Mouse (Mus musculus) limb, embryonic 11.5 days (tissue): ENCODE data around the gene Ifi27l2a. TPM values are rescaled to one million over a fixed set of nuclear protein-coding genes. Genes with fewer than 3 reads are reported as not detected.

Source experiments
- ATAC-seq: fragments of 200-750 bp; cut with Nextera tagmentation; 2 replicates; pipeline ENCODE4 v1.8.0; 2017; ENCODE audit warnings: low read depth; ENCODE audit not compliant: insufficient number of reproducible peaks, low FRiP score, low TSS enrichment
- DNase-seq: peaks from one replicate; pipeline ENCODE4 v3.0.0-alpha.2; 2015; ENCODE audit warnings: low spot score
- H3K27ac ChIP-seq: fragments of 300-500 bp; sonication (generic); replicated peaks from 2 replicates; pipeline ENCODE4 v1.5.1; 2014; ENCODE audit warnings: low read depth, mild to moderate bottlenecking, low read length
- H3K27me3 ChIP-seq: fragments of 300-500 bp; sonication (generic); 2 replicates; pipeline ENCODE4 v1.6.1; 2014; ENCODE audit warnings: mild to moderate bottlenecking, low read length, mixed read lengths; ENCODE audit not compliant: control insufficient read depth, insufficient read depth
- H3K36me3 ChIP-seq: fragments of 300-500 bp; sonication (generic); 2 replicates; pipeline ENCODE4 v1.6.1; 2014; ENCODE audit warnings: mild to moderate bottlenecking, low read length, moderate library complexity, mixed read lengths; ENCODE audit not compliant: control insufficient read depth, insufficient read depth
- H3K4me1 ChIP-seq: fragments of 300-500 bp; sonication (generic); 2 replicates; pipeline ENCODE4 v1.6.1; 2014; ENCODE audit warnings: low read length, mixed read lengths; ENCODE audit not compliant: control insufficient read depth, insufficient read depth
- H3K4me2 ChIP-seq: fragments of 300-500 bp; sonication (generic); 2 replicates; pipeline ENCODE4 v1.6.1; 2014; ENCODE audit warnings: low read depth, mild to moderate bottlenecking, moderate library complexity; ENCODE audit not compliant: severe bottlenecking
- H3K4me3 ChIP-seq: fragments of 300-500 bp; sonication (generic); 2 replicates; pipeline ENCODE4 v1.5.1; 2014; ENCODE audit warnings: low read depth, low read length
- H3K9ac ChIP-seq: fragments of 300-500 bp; sonication (generic); 2 replicates; pipeline ENCODE4 v1.6.1; 2014; ENCODE audit warnings: mild to moderate bottlenecking, low read length
- H3K9me3 ChIP-seq: fragments of 300-500 bp; sonication (generic); 2 replicates; pipeline ENCODE4 v1.6.1; 2016; ENCODE audit warnings: low read length; ENCODE audit not compliant: control insufficient read depth
- WGBS: fragments of 180-500 bp; shearing (Covaris S2); extraction: QIAGEN DNeasy Blood & Tissue Kit; methylation state at CpG from one replicate; pipeline ENCODE4 v1.1.7; 2014; 5-methylcytosine and 5-hydroxymethylcytosine counted together
- polyA plus RNA-seq: library from polyadenylated mRNA; unstranded; fragments of >200 nt; fragmentation: Nextera tagmentation; extraction: Ambion mirVana; gene quantifications from 2 replicates; pipeline ENCODE4 v1.2.1, GENCODE M21; 2014

Ifi27l2a gene
- polyA plus RNA-seq, 1 experiment from 2014 or later = 0.37 TPM

GRCm38 (mm10) chr12:103408144-103408543 is 35.3 kb downstream of the Ifi27l2a start:
- no peak for ATAC-seq
- no peak overlapping the region for H3K4me3 ChIP-seq
- no peaks in the 10 kb centered on the region for H3K27me3 ChIP-seq
- no peak overlapping the region for H3K27ac ChIP-seq
- H3K4me2 ChIP-seq = no peak overlapping the region
- 89% methylated on average over 10 of the region's 10 CpGs for WGBS
- no peaks in the 10 kb centered on the region for H3K4me1 ChIP-seq
- H3K36me3 ChIP-seq = peaks cover 9% of the 10 kb centered on the region; the same call in 1 of the 2 replicates
- DNase-seq = no peak
- H3K9me3 ChIP-seq = no peaks in the 10 kb centered on the region
- H3K9ac ChIP-seq = no peak overlapping the region

DNA sequence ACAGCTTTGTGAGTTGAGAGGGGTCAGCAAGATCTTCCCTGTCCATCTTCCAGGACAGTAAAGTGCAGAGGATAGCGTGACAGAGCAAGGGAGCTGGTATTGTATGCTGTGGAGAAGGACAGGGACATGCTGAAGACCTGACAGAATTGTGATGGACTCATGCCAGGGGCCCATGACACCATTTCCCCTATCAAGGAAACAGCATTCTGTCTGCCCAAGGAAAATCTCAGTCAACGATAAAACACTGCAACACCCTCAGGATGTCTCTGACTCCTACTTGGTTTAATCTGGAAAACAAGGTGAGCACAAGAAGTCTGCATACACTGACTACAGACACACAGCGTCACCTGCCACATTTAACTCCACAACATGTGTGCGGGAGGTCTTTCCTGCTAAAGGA is 35.8 kb downstream of the Ifi27l2a start, which contains the start of gene 9330161L09Rik:
Gene 9330161L09Rik (minus strand): TSS at position 101 of the 400 bp plus-strand sequence.
- Histone ChIP-seq H3K27me3 (no peaks in the 10 kb centered on the region), H3K4me3 (no peak within 1 kb of the TSS), H3K4me1 (no peaks in the 10 kb centered on the region), H3K27ac (no peak within 1 kb of the TSS), H3K36me3 (peaks cover 10% of the 10 kb centered on the region; the same call in 1 of the 2 replicates), H3K9ac (no peak within 1 kb of the TSS), H3K9me3 (no peaks in the 10 kb centered on the region), H3K4me2 (no peak within 1 kb of the TSS)
- WGBS = 96% methylated on average over 4 of the region's 4 CpGs
- ATAC-seq (no peak), DNase-seq (no peak)

GRCm38 (mm10) chr12:103404131-103404530 is 39.3 kb downstream of the Ifi27l2a start:
- Histone ChIP-seq H3K9me3 (no peaks in the 10 kb centered on the region), H3K4me3 (no peak overlapping the region), H3K27me3 (no peaks in the 10 kb centered on the region), H3K4me2 (no peak overlapping the region), H3K36me3 (peaks cover 8% of the 10 kb centered on the region; the same call in 1 of the 2 replicates), H3K27ac (no peak overlapping the region), H3K9ac (no peak overlapping the region), H3K4me1 (no peaks in the 10 kb centered on the region)
- ATAC-seq (no peak), DNase-seq (no peak)
- 88% methylated on average over 18 of the region's 18 CpGs for WGBS

DNA sequence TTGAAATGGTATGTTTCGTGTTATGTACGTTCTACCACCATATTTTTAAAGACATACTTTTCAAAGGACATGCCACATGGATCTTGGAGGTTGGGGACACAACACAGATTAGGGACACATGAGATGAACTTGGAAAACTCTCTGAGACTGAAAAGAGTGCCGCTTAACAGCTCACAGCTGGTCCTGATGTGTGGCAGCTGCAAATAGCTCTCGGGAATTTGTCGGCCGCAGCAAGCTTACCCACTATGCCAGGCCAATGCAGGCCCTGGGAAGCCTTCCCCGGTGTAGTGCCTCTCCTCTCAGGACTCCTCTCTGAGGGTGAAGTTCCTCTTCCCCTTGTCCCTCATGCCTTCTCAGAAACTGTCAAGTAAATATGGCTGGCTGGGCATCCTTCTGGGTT is 46.7 kb downstream of the Ifi27l2a start:
- H3K9me3 ChIP-seq = no peaks in the 10 kb centered on the region
- no peaks in the 10 kb centered on the region for H3K27me3 ChIP-seq
- WGBS = 76% methylated on average over 7 of the region's 7 CpGs
- ATAC-seq (no peak), DNase-seq (no peak)
- no peak overlapping the region for H3K4me3 ChIP-seq
- H3K27ac ChIP-seq = no peak overlapping the region
- H3K4me2 ChIP-seq = no peak overlapping the region
- no peaks in the 10 kb centered on the region; the same call in 1 of the 2 replicates for H3K36me3 ChIP-seq
- no peak overlapping the region for H3K9ac ChIP-seq
- no peaks in the 10 kb centered on the region for H3K4me1 ChIP-seq

DNA sequence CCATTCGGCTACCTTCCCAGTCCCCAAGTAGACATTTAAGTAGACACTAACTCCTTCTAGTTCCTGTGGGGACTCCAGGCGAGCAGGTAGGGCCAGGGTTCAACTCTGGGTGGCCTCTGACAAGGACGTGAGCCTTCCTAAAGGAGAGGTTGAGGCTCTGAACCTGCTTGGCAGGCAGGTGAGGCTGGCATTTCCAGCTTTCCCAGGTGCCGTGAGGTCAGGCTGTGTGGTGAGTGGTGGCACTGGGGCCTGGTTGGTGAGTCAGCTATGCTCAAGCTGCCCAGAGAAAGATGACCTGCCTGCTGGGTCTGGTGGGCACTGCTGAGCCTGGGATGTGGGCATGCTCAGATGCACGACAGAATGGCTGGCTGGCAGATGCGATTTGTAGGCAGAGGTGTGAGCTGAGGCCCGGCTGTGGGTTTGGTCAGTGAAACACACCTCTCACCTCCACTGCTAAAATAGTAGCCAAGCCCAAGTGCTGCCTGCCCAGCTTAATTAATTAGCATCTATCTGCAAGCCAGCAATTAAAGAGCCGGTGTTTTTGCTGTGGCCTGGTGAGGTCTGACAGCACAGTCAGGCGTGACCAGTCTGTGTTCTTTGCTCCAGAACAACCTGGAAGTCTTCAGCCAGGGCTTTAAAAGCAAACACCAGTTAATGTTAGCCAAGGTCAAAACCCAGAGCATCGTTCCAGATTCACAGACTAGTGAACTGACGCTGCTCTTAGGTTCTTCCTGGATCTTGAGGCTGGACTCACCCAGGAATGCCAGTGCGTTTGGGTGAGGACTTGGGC is 47.8 kb downstream of the Ifi27l2a start:
- Histone ChIP-seq H3K4me1 (no peaks in the 10 kb centered on the region), H3K9ac (no peak overlapping the region), H3K36me3 (no peaks in the 10 kb centered on the region; the same call in 1 of the 2 replicates), H3K4me2 (no peak overlapping the region), H3K4me3 (no peak overlapping the region), H3K9me3 (no peaks in the 10 kb centered on the region), H3K27ac (no peak overlapping the region), H3K27me3 (no peaks in the 10 kb centered on the region)
- DNase-seq = no peak
- WGBS = 71% methylated on average over 12 of the region's 12 CpGs
- no peak for ATAC-seq

DNA sequence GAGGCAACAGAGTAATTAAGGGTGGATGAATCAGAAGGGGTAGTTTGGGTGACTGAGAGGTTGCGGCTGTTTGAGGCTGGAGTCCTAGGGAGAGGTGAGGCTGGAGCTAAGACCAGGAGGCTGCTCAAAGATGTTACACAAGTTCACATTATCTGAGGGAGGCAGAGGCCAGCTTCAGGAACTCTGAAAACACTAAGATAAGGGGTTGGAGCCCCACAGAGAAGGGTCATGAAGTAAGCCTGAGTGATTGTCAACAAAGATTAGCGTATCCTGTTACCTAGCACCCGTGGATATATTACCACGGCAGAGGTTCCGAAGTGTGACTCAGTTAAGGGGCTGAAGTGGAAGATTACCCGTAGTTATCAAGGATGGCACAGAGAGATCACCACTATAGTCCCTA is 50.0 kb downstream of the Ifi27l2a start:
- H3K27ac ChIP-seq = no peak overlapping the region
- WGBS = 47% methylated on average over 6 of the region's 6 CpGs
- ATAC-seq = no peak

More for the DNA sequence above, 50.0 kb downstream of the Ifi27l2a start:
- H3K9ac ChIP-seq = no peak overlapping the region
- H3K4me1 ChIP-seq = no peaks in the 10 kb centered on the region
- DNase-seq = no peak
- H3K4me3 ChIP-seq = no peak overlapping the region
- H3K9me3 ChIP-seq = no peaks in the 10 kb centered on the region
- no peaks in the 10 kb centered on the region for H3K27me3 ChIP-seq
- H3K4me2 ChIP-seq = no peak overlapping the region
- no peaks in the 10 kb centered on the region; the same call in 1 of the 2 replicates for H3K36me3 ChIP-seq

Other genes with a start within 250 kb of the Ifi27l2a start
- gene Prima1, start 201.5 kb downstream of the Ifi27l2a start, polyA plus RNA-seq = 0.16 TPM in 1 of 2 replicates, not detected in the other
- not detected in 2 replicates for gene Fam181a, start 132.7 kb downstream of the Ifi27l2a start, polyA plus RNA-seq
- gene Asb2, start 87.7 kb downstream of the Ifi27l2a start, polyA plus RNA-seq = 0.87 and 1.4 TPM in 2 replicates
- gene Otub2, start 55.0 kb downstream of the Ifi27l2a start, polyA plus RNA-seq = 11.2 and 11.3 TPM in 2 replicates
- gene 9330161L09Rik, start 35.9 kb downstream of the Ifi27l2a start, polyA plus RNA-seq = 0.58 and 1.0 TPM in 2 replicates
- 102 and 105 TPM in 2 replicates for gene Ddx24, start 17.9 kb downstream of the Ifi27l2a start, polyA plus RNA-seq
- gene Ifi27, start 9.5 kb downstream of the Ifi27l2a start, polyA plus RNA-seq = 0.70 and 1.2 TPM in 2 replicates
- not detected in 2 replicates for gene Ifi27l2b, start 13.5 kb upstream of the Ifi27l2a start, polyA plus RNA-seq
- gene Ppp4r4, start 88.6 kb upstream of the Ifi27l2a start, polyA plus RNA-seq = 2.1 and 2.2 TPM in 2 replicates
- gene Serpina10, start 187.8 kb upstream of the Ifi27l2a start, polyA plus RNA-seq = 0.11 TPM in 1 of 2 replicates, not detected in the other
- gene Serpina6, start 213.5 kb upstream of the Ifi27l2a start, polyA plus RNA-seq = 0.53 and 0.57 TPM in 2 replicates
- gene Serpina16, start 232.5 kb upstream of the Ifi27l2a start, polyA plus RNA-seq = not detected in 2 replicates